Mouse (Mus musculus): ENCODE data around the gene Myl7. TPM values are rescaled to one million over a fixed set of nuclear protein-coding genes. Genes with fewer than 3 reads are reported as not detected.

Gene Myl7
- polyA plus RNA-seq, 1 experiment = 0.43 TPM

GRCm38 (mm10) chr11:5913936-5914335 is 15.4 kb upstream of the Myl7 start:
- Histone ChIP-seq H3K27me3 (ENCODE audit: control insufficient read depth, insufficient read depth, low read length) (no peaks in the 10 kb centered on the region), H3K36me3 (ENCODE audit: control insufficient read depth, insufficient read depth, low read length) (no peaks in the 10 kb centered on the region), H3K27ac (ENCODE audit: control insufficient read depth, insufficient read depth, low read depth, low read length) (no peak overlapping the region), H3K4me3 (ENCODE audit: control insufficient read depth, low read depth, low read length) (no peak overlapping the region), H3K4me1 (ENCODE audit: control insufficient read depth, insufficient read depth, low read length) (no peaks in the 10 kb centered on the region)
- TF ChIP-seq POLR2A (IDR thresholded peaks at IDR 0.05; ENCODE audit: control insufficient read depth, low read depth, low read length) (no peak), CTCF (IDR thresholded peaks at IDR 0.05; ENCODE audit: control insufficient read depth, insufficient read depth, insufficient replicate concordance, low read depth, low read length) (no peak)

- Histone ChIP-seq H3K27me3 (ENCODE audit: control insufficient read depth, insufficient read depth, low read length) (no peaks in the 10 kb centered on the region), H3K4me1 (ENCODE audit: control insufficient read depth, insufficient read depth, low read length) (no peaks in the 10 kb centered on the region), H3K36me3 (ENCODE audit: control insufficient read depth, insufficient read depth, low read length) (no peaks in the 10 kb centered on the region), H3K27ac (ENCODE audit: control insufficient read depth, insufficient read depth, low read depth, low read length) (no peak overlapping the region), H3K4me3 (ENCODE audit: control insufficient read depth, low read depth, low read length) (no peak overlapping the region)
- no peak for TF ChIP-seq CTCF (IDR thresholded peaks at IDR 0.05; ENCODE audit: control insufficient read depth, insufficient read depth, insufficient replicate concordance, low read depth, low read length)
- no peak for TF ChIP-seq POLR2A (IDR thresholded peaks at IDR 0.05; ENCODE audit: control insufficient read depth, low read depth, low read length)
These were observed 14.7 kb upstream of the Myl7 start for GRCm38 (mm10) chr11:5913256-5913655.

GRCm38 (mm10) chr11:5912635-5913034 is 14.1 kb upstream of the Myl7 start:
- TF ChIP-seq POLR2A (IDR thresholded peaks at IDR 0.05; ENCODE audit: control insufficient read depth, low read depth, low read length) (no peak), CTCF (IDR thresholded peaks at IDR 0.05; ENCODE audit: control insufficient read depth, insufficient read depth, insufficient replicate concordance, low read depth, low read length) (peak; percentile 49; the same call in 1 of the 2 replicates)
- Histone ChIP-seq H3K4me1 (ENCODE audit: control insufficient read depth, insufficient read depth, low read length) (no peaks in the 10 kb centered on the region), H3K36me3 (ENCODE audit: control insufficient read depth, insufficient read depth, low read length) (no peaks in the 10 kb centered on the region)

GRCm38 (mm10) chr11:5908642-5909041 is 10.1 kb upstream of the Myl7 start:
- TF ChIP-seq CTCF (IDR thresholded peaks at IDR 0.05; ENCODE audit: control insufficient read depth, insufficient read depth, insufficient replicate concordance, low read depth, low read length) (no peak), POLR2A (IDR thresholded peaks at IDR 0.05; ENCODE audit: control insufficient read depth, low read depth, low read length) (no peak)
- H3K27me3 ChIP-seq (ENCODE audit: control insufficient read depth, insufficient read depth, low read length) = no peaks in the 10 kb centered on the region
- H3K27ac ChIP-seq (ENCODE audit: control insufficient read depth, insufficient read depth, low read depth, low read length) = no peak overlapping the region
- no peak overlapping the region for H3K4me3 ChIP-seq (ENCODE audit: control insufficient read depth, low read depth, low read length)
- no peaks in the 10 kb centered on the region for H3K36me3 ChIP-seq (ENCODE audit: control insufficient read depth, insufficient read depth, low read length)
- H3K4me1 ChIP-seq (ENCODE audit: control insufficient read depth, insufficient read depth, low read length) = no peaks in the 10 kb centered on the region

More at GRCm38 (mm10) chr11:5912635-5913034, 14.1 kb upstream of the Myl7 start:
- Histone ChIP-seq H3K27ac (ENCODE audit: control insufficient read depth, insufficient read depth, low read depth, low read length) (no peak overlapping the region), H3K4me3 (ENCODE audit: control insufficient read depth, low read depth, low read length) (no peak overlapping the region), H3K27me3 (ENCODE audit: control insufficient read depth, insufficient read depth, low read length) (no peaks in the 10 kb centered on the region)

GRCm38 (mm10) chr11:5907096-5907495 is 8.5 kb upstream of the Myl7 start:
- H3K4me3 ChIP-seq (ENCODE audit: control insufficient read depth, low read depth, low read length) = no peak overlapping the region
- H3K27me3 ChIP-seq (ENCODE audit: control insufficient read depth, insufficient read depth, low read length) = no peaks in the 10 kb centered on the region
- TF ChIP-seq CTCF (IDR thresholded peaks at IDR 0.05; ENCODE audit: control insufficient read depth, insufficient read depth, insufficient replicate concordance, low read depth, low read length) (no peak), POLR2A (IDR thresholded peaks at IDR 0.05; ENCODE audit: control insufficient read depth, low read depth, low read length) (no peak)
- no peaks in the 10 kb centered on the region for H3K36me3 ChIP-seq (ENCODE audit: control insufficient read depth, insufficient read depth, low read length)
- no peak overlapping the region for H3K27ac ChIP-seq (ENCODE audit: control insufficient read depth, insufficient read depth, low read depth, low read length)
- peaks cover 9% of the 10 kb centered on the region for H3K4me1 ChIP-seq (ENCODE audit: control insufficient read depth, insufficient read depth, low read length)

- no peaks in the 10 kb centered on the region for H3K27me3 ChIP-seq (ENCODE audit: control insufficient read depth, insufficient read depth, low read length)
- H3K36me3 ChIP-seq (ENCODE audit: control insufficient read depth, insufficient read depth, low read length) = no peaks in the 10 kb centered on the region
- TF ChIP-seq CTCF (IDR thresholded peaks at IDR 0.05; ENCODE audit: control insufficient read depth, insufficient read depth, insufficient replicate concordance, low read depth, low read length) (no peak), POLR2A (IDR thresholded peaks at IDR 0.05; ENCODE audit: control insufficient read depth, low read depth, low read length) (no peak)
- peaks cover 15% of the 10 kb centered on the region for H3K4me1 ChIP-seq (ENCODE audit: control insufficient read depth, insufficient read depth, low read length)
- H3K4me3 ChIP-seq (ENCODE audit: control insufficient read depth, low read depth, low read length) = no peak overlapping the region
- no peak overlapping the region for H3K27ac ChIP-seq (ENCODE audit: control insufficient read depth, insufficient read depth, low read depth, low read length)
These were observed 7.4 kb upstream of the Myl7 start for GRCm38 (mm10) chr11:5905778-5906518.

- Histone ChIP-seq H3K27ac (ENCODE audit: control insufficient read depth, insufficient read depth, low read depth, low read length) (no peak overlapping the region), H3K4me3 (ENCODE audit: control insufficient read depth, low read depth, low read length) (no peak overlapping the region), H3K27me3 (ENCODE audit: control insufficient read depth, insufficient read depth, low read length) (no peaks in the 10 kb centered on the region), H3K4me1 (ENCODE audit: control insufficient read depth, insufficient read depth, low read length) (peaks cover 15% of the 10 kb centered on the region), H3K36me3 (ENCODE audit: control insufficient read depth, insufficient read depth, low read length) (no peaks in the 10 kb centered on the region)
- TF ChIP-seq POLR2A (IDR thresholded peaks at IDR 0.05; ENCODE audit: control insufficient read depth, low read depth, low read length) (no peak), CTCF (IDR thresholded peaks at IDR 0.05; ENCODE audit: control insufficient read depth, insufficient read depth, insufficient replicate concordance, low read depth, low read length) (no peak)
These were observed 6.3 kb upstream of the Myl7 start for GRCm38 (mm10) chr11:5904871-5905270.

Data from testis, adult 2 months (tissue).